Mouse (Mus musculus) Patski (cell line): ENCODE data around the gene Arl15. TPM values are rescaled to one million over a fixed set of nuclear protein-coding genes. Genes with fewer than 3 reads are reported as not detected.
A peak's percentile ranks its signal among the peaks of the same experiment; 100 is the strongest.

Experiments used
- ATAC-seq: fragments of 100-300 bp; one replicate; pipeline ENCODE4 v1.8.0; 2021
- CTCF ChIA-PET: fragments of 350-600 bp; sonication (Branson Sonifier 250); formaldehyde crosslinking; loops from one replicate; lab custom pipeline; 2022; ENCODE audit warnings: inconsistent platforms; lab: Charles Lee
- POLR2A ChIA-PET: fragments of 350-600 bp; sonication (Branson Sonifier 250); formaldehyde crosslinking; loops from one replicate; lab custom pipeline; 2022; ENCODE audit warnings: antibody characterized with exemption, inconsistent platforms; lab: Charles Lee
- DNase-seq: peaks from one replicate; pipeline ENCODE4 v3.0.0-alpha.2; 2011; ENCODE audit warnings: low read depth, low spot score
- H3K27me3 ChIP-seq: fragments of 371-371 bp; one replicate; pipeline ENCODE4 v1.5.1; 2021
- CTCF ChIP-seq: fragments of 100-300 bp; IDR thresholded peaks from one replicate; pipeline ENCODE4 v1.5.1; 2021
- in situ Hi-C: fragments of 300-500 bp; cut with MboI; formaldehyde crosslinking; loops from 3 replicates; pipeline ENCODE4 v1.11.1; 2018; ENCODE audit warnings: low pct_unique_long_range_greater_than_20kb, mixed read lengths
- polyA plus RNA-seq: library from polyadenylated mRNA; unstranded; gene quantifications from one replicate; pipeline ENCODE4 v1.2.3, GENCODE M21; 2021

Arl15 gene
- polyA plus RNA-seq, 1 experiment from 2014 or later: 35.2 TPM

- no peak for ATAC-seq
- in situ Hi-C loops: loop anchor here (5.0 to 10.0 kb wide), 3 partner anchors 224 to 601 kb away; no protein-coding TSS in a partner anchor
- TF ChIP-seq CTCF: peak; percentile 93
- no peak for DNase-seq
- H3K27me3 ChIP-seq: no peaks in the 10 kb centered on the region
- ChIA-PET POLR2A (interaction anchor here (0.6 to 0.8 kb wide), 3 partner anchors 40 to 227 kb away, joined by 3 to 4 read pairs (median 3); no protein-coding TSS in a partner anchor), CTCF (interaction anchor here (0.6 to 5.7 kb wide), 19 partner anchors 11 to 540 kb away, joined by 3 to 62 read pairs (median 7); partner anchors contain the start of gene Hspb3)
These were observed 71.5 kb downstream of the Arl15 start for GRCm38 (mm10) chr13:113865806-113866205.

GRCm38 (mm10) chr13:113867736-113868135, 73.4 kb downstream of the Arl15 start:
- no peaks in the 10 kb centered on the region for H3K27me3 ChIP-seq
- no peak for ATAC-seq
- CTCF ChIA-PET: interaction anchor here (1.0 to 5.7 kb wide), 7 partner anchors 33 to 924 kb away, joined by 3 to 62 read pairs (median 4); partner anchors contain the start of gene Arl15
- DNase-seq: no peak
- in situ Hi-C loops: loop anchor here (5.0 to 10.0 kb wide), 3 partner anchors 225 to 603 kb away; no protein-coding TSS in a partner anchor
- TF ChIP-seq CTCF: peak; percentile 49
- POLR2A ChIA-PET: interaction anchor here (0.6 kb wide), 1 partner anchor 180 kb away, joined by 5 read pairs; no protein-coding TSS in a partner anchor

- no peaks in the 10 kb centered on the region for H3K27me3 ChIP-seq
- in situ Hi-C loops: loop anchor here (5.0 to 10.0 kb wide), 4 partner anchors 227 to 885 kb away; no protein-coding TSS in a partner anchor
- ATAC-seq (no peak), DNase-seq (no peak)
- POLR2A ChIA-PET: no interaction called here
- CTCF ChIA-PET: no interaction called here
- peak; percentile 81 for TF ChIP-seq CTCF
These were observed 75.2 kb downstream of the Arl15 start for GRCm38 (mm10) chr13:113869212-113870205.

GRCm38 (mm10) chr13:113870403-113870802, 76.1 kb downstream of the Arl15 start:
- POLR2A ChIA-PET: no interaction called here
- no peak for DNase-seq

GRCm38 (mm10) chr13:113871853-113872252, 77.5 kb downstream of the Arl15 start:
- ChIA-PET CTCF (no interaction called here), POLR2A (no interaction called here)
- DNase-seq: no peak
- TF ChIP-seq CTCF: no peak
- in situ Hi-C loops: loop anchor here (10.0 kb wide), 1 partner anchor 883 kb away; no protein-coding TSS in a partner anchor
- no peak for ATAC-seq
- H3K27me3 ChIP-seq: no peaks in the 10 kb centered on the region

More at GRCm38 (mm10) chr13:113870403-113870802, 76.1 kb downstream of the Arl15 start:
- in situ Hi-C loops: loop anchor here (10.0 kb wide), 1 partner anchor 884 kb away; no protein-coding TSS in a partner anchor
- TF ChIP-seq CTCF: no peak
- H3K27me3 ChIP-seq: no peaks in the 10 kb centered on the region
- CTCF ChIA-PET: no interaction called here
- no peak for ATAC-seq

- ATAC-seq (no peak), DNase-seq (no peak)
These were observed 81.4 kb downstream of the Arl15 start for GRCm38 (mm10) chr13:113875724-113876123.

GRCm38 (mm10) chr13:113877420-113877819, 83.1 kb downstream of the Arl15 start:
- peak; percentile 97 for TF ChIP-seq CTCF
- POLR2A ChIA-PET: no interaction called here
- CTCF ChIA-PET: interaction anchor here (0.7 to 2.1 kb wide), 8 partner anchors 13 to 918 kb away, joined by 3 to 7 read pairs (median 4); no protein-coding TSS in a partner anchor
- ATAC-seq: peak; percentile 71
- H3K27me3 ChIP-seq: no peaks in the 10 kb centered on the region
- in situ Hi-C loops: loop anchor here (5.0 to 25.0 kb wide), 7 partner anchors 200 to 1080 kb away; no protein-coding TSS in a partner anchor
- no peak for DNase-seq

More at GRCm38 (mm10) chr13:113875724-113876123, 81.4 kb downstream of the Arl15 start:
- no peak for TF ChIP-seq CTCF
- ChIA-PET POLR2A (no interaction called here), CTCF (interaction anchor here (2.1 kb wide), 1 partner anchor 11 kb away, joined by 6 read pairs; no protein-coding TSS in a partner anchor)
- in situ Hi-C loops: loop anchor here (5.0 to 25.0 kb wide), 7 partner anchors 202 to 1082 kb away; no protein-coding TSS in a partner anchor
- no peaks in the 10 kb centered on the region for H3K27me3 ChIP-seq

GRCm38 (mm10) chr13:113878571-113878970, 84.3 kb downstream of the Arl15 start:
- ATAC-seq (no peak), DNase-seq (no peak)
- ChIA-PET POLR2A (interaction anchor here (0.7 to 1.1 kb wide), 2 partner anchors 10 to 673 kb away, joined by 3 read pairs; no protein-coding TSS in a partner anchor), CTCF (interaction anchor here (1.3 to 1.7 kb wide), 3 partner anchors 197 to 878 kb away, joined by 3 to 7 read pairs (median 4); no protein-coding TSS in a partner anchor)
- in situ Hi-C loops: loop anchor here (5.0 to 25.0 kb wide), 7 partner anchors 199 to 1079 kb away; no protein-coding TSS in a partner anchor
- no peaks in the 10 kb centered on the region for H3K27me3 ChIP-seq
- TF ChIP-seq CTCF: no peak

GRCm38 (mm10) chr13:113879651-113880327, 85.5 kb downstream of the Arl15 start:
- in situ Hi-C loops: loop anchor here (5.0 to 25.0 kb wide), 8 partner anchors 175 to 1078 kb away; no protein-coding TSS in a partner anchor
- ATAC-seq: no peak
- no peak for DNase-seq
- H3K27me3 ChIP-seq: no peaks in the 10 kb centered on the region
- ChIA-PET POLR2A (no interaction called here), CTCF (no interaction called here)
- no peak for TF ChIP-seq CTCF
